Mouse (Mus musculus) heart, postnatal 36 days (tissue): ENCODE measurements around the gene Pus7. TPM values are rescaled to one million over a fixed set of nuclear protein-coding genes. Genes with fewer than 3 reads are reported as not detected.

ENCODE experiments used
- total RNA-seq, 2 experiments: library from RNA; stranded (reverse); gene quantifications; 2 replicates each; pipeline ENCODE4 v1.2.3; 2021

Pus7 gene
- total RNA-seq, 2 experiments from 2014 or later, result 9.5 TPM

Other genes with a start within 250 kb of the Pus7 start
- gene Srpk2, start 99.1 kb downstream of the Pus7 start, total RNA-seq, result 10 to 100 TPM; 35.9 to 36.5 TPM
- gene Rint1, start 4.0 kb upstream of the Pus7 start, total RNA-seq, result 10 to 100 TPM; 12.4 to 13.7 TPM
- gene Tomm7, start 60.5 kb upstream of the Pus7 start, total RNA-seq, result 100 to 1,000 TPM; 105 to 107 TPM
- gene Fam126a, start 247.0 kb upstream of the Pus7 start, total RNA-seq, result 10 to 100 TPM; 31.7 to 58.7 TPM